Mouse (Mus musculus) C2C12 (cell line): ENCODE results near the gene Abr. TPM values are rescaled to one million over a fixed set of nuclear protein-coding genes. Genes with fewer than 3 reads are reported as not detected.

Experiments
- H3K27me3 ChIP-seq: one replicate; pipeline ENCODE4 v1.6.1; 2011; ENCODE audit not compliant: control insufficient read depth, insufficient read depth, insufficient read length
- H3K36me3 ChIP-seq: one replicate; pipeline ENCODE4 v1.6.1; 2011; ENCODE audit not compliant: control insufficient read depth, insufficient read depth
- H3K4me3 ChIP-seq: one replicate; pipeline ENCODE4 v1.5.1; 2011; ENCODE audit warnings: mild to moderate bottlenecking, control low read depth; ENCODE audit not compliant: poor library complexity, insufficient read depth, severe bottlenecking
- H3K79me2 ChIP-seq: one replicate; pipeline ENCODE4 v1.6.1; 2011; ENCODE audit not compliant: control insufficient read depth, insufficient read depth
- H3K79me3 ChIP-seq: one replicate; pipeline ENCODE4 v1.6.1; 2011; ENCODE audit warnings: low read depth, control low read depth
- H3ac ChIP-seq: one replicate; pipeline ENCODE3; 2011; ENCODE audit warnings: low read depth; ENCODE audit not compliant: control insufficient read depth, insufficient read length
- CEBPB ChIP-seq: IDR thresholded peaks from one replicate; pipeline ENCODE4 v1.6.1; 2011; ENCODE audit warnings: low read depth, mild to moderate bottlenecking, control low read depth, moderate library complexity
- CTCF ChIP-seq: IDR thresholded peaks from one replicate; pipeline ENCODE4 v1.5.1; 2011; ENCODE audit not compliant: control insufficient read depth, insufficient read depth, insufficient read length
- FOSL1 ChIP-seq: IDR thresholded peaks from one replicate; pipeline ENCODE4 v1.8.0; 2011; ENCODE audit warnings: mild to moderate bottlenecking, low read length; ENCODE audit not compliant: poor library complexity, insufficient read depth, severe bottlenecking
- MAX ChIP-seq: IDR thresholded peaks from one replicate; pipeline ENCODE4 v1.6.1; 2011; ENCODE audit warnings: mild to moderate bottlenecking, control low read depth
- MYOD1 ChIP-seq: IDR thresholded peaks from one replicate; pipeline ENCODE4 v1.6.1; 2011; ENCODE audit warnings: low read depth; ENCODE audit not compliant: control insufficient read depth, insufficient read length
- MYOG ChIP-seq: IDR thresholded peaks from one replicate; pipeline ENCODE4 v1.6.1; 2011; ENCODE audit not compliant: control insufficient read depth, insufficient read length; ENCODE audit errors: extremely low read depth
- USF1 ChIP-seq: IDR thresholded peaks from one replicate; pipeline ENCODE4 v1.6.1; 2011; ENCODE audit warnings: low read depth, mild to moderate bottlenecking, control low read depth, moderate library complexity
- polyA plus RNA-seq: library from polyadenylated mRNA; unstranded; fragments of >200 nt; fragmentation: generic; extraction: Trizol; gene quantifications from one replicate; pipeline ENCODE4 v1.2.1, GENCODE M21; 2012; ENCODE audit warnings: missing spikeins

Gene Abr
- polyA plus RNA-seq, 1 experiment: 72.8 TPM

- peaks cover 8% of the 10 kb centered on the region for H3K79me3 ChIP-seq
- no peak overlapping the region for H3ac ChIP-seq
- H3K27me3 ChIP-seq: no peaks in the 10 kb centered on the region
- peaks cover 61% of the 10 kb centered on the region for H3K79me2 ChIP-seq
- no peak overlapping the region for H3K4me3 ChIP-seq
- peaks cover 3% of the 10 kb centered on the region for H3K36me3 ChIP-seq
- TF ChIP-seq MYOG (no peak), CEBPB (peak; percentile 100), CTCF (no peak), USF1 (peak; percentile 93), MYOD1 (peak; percentile 47), FOSL1 (peak; percentile 38), MAX (peak; percentile 94)
Observed at GRCm38 (mm10) chr11:76587333-76587732, 34.8 kb downstream of the Abr start.

- Histone ChIP-seq H3ac (no peak overlapping the region), H3K79me2 (peaks cover 49% of the 10 kb centered on the region), H3K79me3 (peaks cover 8% of the 10 kb centered on the region), H3K36me3 (peaks cover 3% of the 10 kb centered on the region), H3K27me3 (no peaks in the 10 kb centered on the region), H3K4me3 (no peak overlapping the region)
- no peak for TF ChIP-seq MYOG
- TF ChIP-seq MYOD1: no peak
- no peak for TF ChIP-seq CTCF
- no peak for TF ChIP-seq FOSL1
- TF ChIP-seq CEBPB: no peak
- TF ChIP-seq MAX: no peak
- TF ChIP-seq USF1: no peak
Observed at GRCm38 (mm10) chr11:76586119-76586518, 36.0 kb downstream of the Abr start.

- no peaks in the 10 kb centered on the region for H3K27me3 ChIP-seq
- TF ChIP-seq MYOG (no peak), MAX (no peak), FOSL1 (no peak), MYOD1 (no peak), CEBPB (no peak), USF1 (no peak), CTCF (no peak)
- no peak overlapping the region for H3K4me3 ChIP-seq
- peaks cover 7% of the 10 kb centered on the region for H3K79me3 ChIP-seq
- H3K79me2 ChIP-seq: peaks cover 45% of the 10 kb centered on the region
- H3ac ChIP-seq: no peak overlapping the region
- no peaks in the 10 kb centered on the region for H3K36me3 ChIP-seq
Observed at GRCm38 (mm10) chr11:76577588-76578257, 44.4 kb downstream of the Abr start.

- no peak overlapping the region for H3K4me3 ChIP-seq
- peaks cover 75% of the 10 kb centered on the region for H3K79me2 ChIP-seq
- peaks cover 22% of the 10 kb centered on the region for H3K79me3 ChIP-seq
- no peaks in the 10 kb centered on the region for H3K36me3 ChIP-seq
- H3ac ChIP-seq: no peak overlapping the region
- H3K27me3 ChIP-seq: no peaks in the 10 kb centered on the region
- TF ChIP-seq FOSL1: no peak
- no peak for TF ChIP-seq CTCF
- TF ChIP-seq MYOD1: no peak
- no peak for TF ChIP-seq USF1
- TF ChIP-seq CEBPB: no peak
- no peak for TF ChIP-seq MYOG
- TF ChIP-seq MAX: no peak
Observed at GRCm38 (mm10) chr11:76572820-76573385, 49.2 kb downstream of the Abr start.

GRCm38 (mm10) chr11:76571613-76571929 lies 50.5 kb downstream of the Abr start:
- H3K4me3 ChIP-seq: no peak overlapping the region
- H3K36me3 ChIP-seq: no peaks in the 10 kb centered on the region
- H3ac ChIP-seq: no peak overlapping the region
- no peaks in the 10 kb centered on the region for H3K27me3 ChIP-seq
- peaks cover 71% of the 10 kb centered on the region for H3K79me2 ChIP-seq
- H3K79me3 ChIP-seq: peaks cover 25% of the 10 kb centered on the region
- no peak for TF ChIP-seq MYOG
- no peak for TF ChIP-seq USF1
- no peak for TF ChIP-seq FOSL1
- TF ChIP-seq CEBPB: no peak
